Mouse (Mus musculus): Measurements from ENCODE around the gene Prkar2a. TPM values are rescaled to one million over a fixed set of nuclear protein-coding genes. Genes with fewer than 3 reads are reported as not detected.

Prkar2a gene
- polyA plus RNA-seq, 1 experiment from 2014 or later: 28.2 TPM

Small RNA genes lying within 50 kb of the gene (microRNA-seq; reads per million reads assigned to microRNA genes)
- gene Gm26298: not detected

Other genes starting within 250 kb of the Prkar2a start
- 56.3 and 57.8 TPM in 2 replicates for gene Ccdc71, start 228.8 kb upstream of the Prkar2a start, polyA plus RNA-seq (2015; fragmentation: Nextera tagmentation; extraction: Ambion mirVana)
- gene Klhdc8b, start 227.7 kb upstream of the Prkar2a start, polyA plus RNA-seq (2015; fragmentation: Nextera tagmentation; extraction: Ambion mirVana): 30.6 and 32.5 TPM in 2 replicates
- 78.4 and 79.9 TPM in 2 replicates for gene Lamb2, start 209.6 kb upstream of the Prkar2a start, polyA plus RNA-seq (2015; fragmentation: Nextera tagmentation; extraction: Ambion mirVana)
- 61.4 and 63.3 TPM in 2 replicates for gene Usp19, start 198.7 kb upstream of the Prkar2a start, polyA plus RNA-seq (2015; fragmentation: Nextera tagmentation; extraction: Ambion mirVana)
- 104 and 107 TPM in 2 replicates for gene Qars, start 181.6 kb upstream of the Prkar2a start, polyA plus RNA-seq (2015; fragmentation: Nextera tagmentation; extraction: Ambion mirVana)
- 112 TPM in 2 replicates for gene Qrich1, start 172.5 kb upstream of the Prkar2a start, polyA plus RNA-seq (2015; fragmentation: Nextera tagmentation; extraction: Ambion mirVana)
- 151 and 157 TPM in 2 replicates for gene Impdh2, start 129.0 kb upstream of the Prkar2a start, polyA plus RNA-seq (2015; fragmentation: Nextera tagmentation; extraction: Ambion mirVana)
- 33.6 and 40.4 TPM in 2 replicates for gene Ndufaf3, start 121.9 kb upstream of the Prkar2a start, polyA plus RNA-seq (2015; fragmentation: Nextera tagmentation; extraction: Ambion mirVana)
- 109 and 122 TPM in 2 replicates for gene Dalrd3, start 119.4 kb upstream of the Prkar2a start, polyA plus RNA-seq (2015; fragmentation: Nextera tagmentation; extraction: Ambion mirVana)
- gene Wdr6, start 110.6 kb upstream of the Prkar2a start, polyA plus RNA-seq (2015; fragmentation: Nextera tagmentation; extraction: Ambion mirVana): 89.6 and 95.0 TPM in 2 replicates
- gene P4htm, start 91.6 kb upstream of the Prkar2a start, polyA plus RNA-seq (2015; fragmentation: Nextera tagmentation; extraction: Ambion mirVana): 8.8 and 10.8 TPM in 2 replicates
- 43.8 and 44.4 TPM in 2 replicates for gene Arih2, start 39.9 kb upstream of the Prkar2a start, polyA plus RNA-seq (2015; fragmentation: Nextera tagmentation; extraction: Ambion mirVana)
- 37.1 and 38.3 TPM in 2 replicates for gene Slc25a20, start 27.2 kb upstream of the Prkar2a start, polyA plus RNA-seq (2015; fragmentation: Nextera tagmentation; extraction: Ambion mirVana)
- 86.7 and 99.7 TPM in 2 replicates for gene Ip6k2, start 94.5 kb downstream of the Prkar2a start, polyA plus RNA-seq (2015; fragmentation: Nextera tagmentation; extraction: Ambion mirVana)
- gene Nckipsd, start 119.1 kb downstream of the Prkar2a start, polyA plus RNA-seq (2015; fragmentation: Nextera tagmentation; extraction: Ambion mirVana): 17.7 and 19.0 TPM in 2 replicates
- 0.08 and 0.09 TPM in 2 replicates for gene Celsr3, start 137.0 kb downstream of the Prkar2a start, polyA plus RNA-seq (2015; fragmentation: Nextera tagmentation; extraction: Ambion mirVana)
- gene Slc26a6, start 164.0 kb downstream of the Prkar2a start, polyA plus RNA-seq (2015; fragmentation: Nextera tagmentation; extraction: Ambion mirVana): 12.7 and 13.8 TPM in 2 replicates
- 0.31 TPM in 1 of 2 replicates, not detected in the other for gene Tmem89, start 225.3 kb downstream of the Prkar2a start, polyA plus RNA-seq (2015; fragmentation: Nextera tagmentation; extraction: Ambion mirVana)
- gene Uqcrc1, start 247.3 kb downstream of the Prkar2a start, polyA plus RNA-seq (2015; fragmentation: Nextera tagmentation; extraction: Ambion mirVana): 427 and 499 TPM in 2 replicates